Mouse (Mus musculus) midbrain, embryonic 12.5 days (tissue): ENCODE results near the gene Olfr173. TPM values are rescaled to one million over a fixed set of nuclear protein-coding genes. Genes with fewer than 3 reads are reported as not detected.

Experiments used
- ATAC-seq: fragments of 200-750 bp; cut with Nextera tagmentation; 2 replicates; pipeline ENCODE4 v1.8.0; 2017; ENCODE audit warnings: low read depth, moderate TSS enrichment, moderate library complexity; ENCODE audit not compliant: low FRiP score
- H3K27ac ChIP-seq: fragments of 300-500 bp; sonication (generic); replicated peaks from 2 replicates; pipeline ENCODE4 v1.5.1; 2016; ENCODE audit warnings: mild to moderate bottlenecking
- H3K27me3 ChIP-seq: fragments of 300-500 bp; sonication (generic); 2 replicates; pipeline ENCODE4 v1.6.1; 2016; ENCODE audit warnings: mild to moderate bottlenecking
- H3K36me3 ChIP-seq: fragments of 300-500 bp; sonication (generic); 2 replicates; pipeline ENCODE4 v1.6.1; 2016
- H3K4me1 ChIP-seq: fragments of 300-500 bp; sonication (generic); 2 replicates; pipeline ENCODE4 v1.6.1; 2016
- H3K4me2 ChIP-seq: fragments of 300-500 bp; sonication (generic); replicated peaks from 2 replicates; pipeline ENCODE4 v1.6.1; 2016; ENCODE audit warnings: mild to moderate bottlenecking, moderate library complexity
- H3K4me3 ChIP-seq: fragments of 300-500 bp; sonication (generic); 2 replicates; pipeline ENCODE4 v1.5.1; 2016; ENCODE audit warnings: mild to moderate bottlenecking
- H3K9ac ChIP-seq: fragments of 300-500 bp; sonication (generic); replicated peaks from 2 replicates; pipeline ENCODE4 v1.6.1; 2016; ENCODE audit warnings: mild to moderate bottlenecking, moderate library complexity
- H3K9me3 ChIP-seq: fragments of 300-500 bp; sonication (generic); 2 replicates; pipeline ENCODE4 v1.6.1; 2016; ENCODE audit warnings: mild to moderate bottlenecking
- WGBS: fragments of 180-500 bp; shearing (Covaris S2); methylation state at CpG from one replicate; pipeline ENCODE4 v1.1.7; 2016; 5-methylcytosine and 5-hydroxymethylcytosine counted together
- microRNA-seq: library from miRNA; unstranded; fragments of <30 nt; microRNA quantifications from one replicate; pipeline ENCODE4, GENCODE M21; 2017
- polyA plus RNA-seq: library from polyadenylated mRNA; unstranded; fragments of >200 nt; fragmentation: Nextera tagmentation; extraction: Ambion mirVana; gene quantifications from 2 replicates; pipeline ENCODE4 v1.2.1, GENCODE M21; 2016

The Olfr173 gene
- not detected in 2 replicates for polyA plus RNA-seq

DNA sequence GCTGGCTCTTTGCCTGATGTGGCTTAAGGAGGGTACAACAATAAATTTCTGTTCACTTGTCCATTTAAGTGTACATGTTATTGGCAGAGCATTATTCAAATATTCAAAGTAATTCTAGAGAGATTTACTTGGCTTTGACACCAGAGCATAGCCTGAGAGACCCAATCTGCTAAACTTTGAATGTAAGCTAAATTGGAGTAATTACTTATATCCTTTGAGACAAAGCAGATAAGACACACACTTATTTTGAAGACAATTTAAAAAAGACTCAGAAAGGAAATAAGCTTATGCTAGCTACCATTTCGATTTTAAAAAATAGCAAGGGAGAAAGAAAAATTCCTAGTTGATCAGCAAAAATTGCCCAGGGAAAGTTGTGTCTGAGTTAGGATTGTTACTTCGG, at the start of gene Olfr173:
TSS of gene Olfr173 (minus strand) at position 101 of the 400 bp plus-strand sequence.
- no peaks in the 10 kb centered on the region for H3K9me3 ChIP-seq
- ATAC-seq: no peak
- 81% methylated on average over 2 of the region's 2 CpGs for WGBS
- H3K27me3 ChIP-seq: no peaks in the 10 kb centered on the region
- no peaks in the 10 kb centered on the region for H3K4me1 ChIP-seq
- no peak within 1 kb of the TSS for H3K4me2 ChIP-seq
- H3K27ac ChIP-seq: no peak within 1 kb of the TSS
- H3K36me3 ChIP-seq: no peaks in the 10 kb centered on the region
- no peak within 1 kb of the TSS for H3K9ac ChIP-seq
- no peak within 1 kb of the TSS for H3K4me3 ChIP-seq

GRCm38 (mm10) chr16:58826732-58827319, 26.8 kb upstream of the Olfr173 start, which contains the start of gene Olfr175-ps1:
Gene Olfr175-ps1, minus strand, starts transcription at chr16:58826782.
- Histone ChIP-seq H3K36me3 (no peaks in the 10 kb centered on the region), H3K4me3 (no peak within 1 kb of the TSS), H3K27me3 (no peaks in the 10 kb centered on the region), H3K9ac (no peak within 1 kb of the TSS), H3K27ac (no peak within 1 kb of the TSS), H3K4me1 (no peaks in the 10 kb centered on the region), H3K4me2 (no peak within 1 kb of the TSS), H3K9me3 (no peaks in the 10 kb centered on the region)
- no peak for ATAC-seq
- 87% methylated on average over 1 of the region's 1 CpGs for WGBS

DNA sequence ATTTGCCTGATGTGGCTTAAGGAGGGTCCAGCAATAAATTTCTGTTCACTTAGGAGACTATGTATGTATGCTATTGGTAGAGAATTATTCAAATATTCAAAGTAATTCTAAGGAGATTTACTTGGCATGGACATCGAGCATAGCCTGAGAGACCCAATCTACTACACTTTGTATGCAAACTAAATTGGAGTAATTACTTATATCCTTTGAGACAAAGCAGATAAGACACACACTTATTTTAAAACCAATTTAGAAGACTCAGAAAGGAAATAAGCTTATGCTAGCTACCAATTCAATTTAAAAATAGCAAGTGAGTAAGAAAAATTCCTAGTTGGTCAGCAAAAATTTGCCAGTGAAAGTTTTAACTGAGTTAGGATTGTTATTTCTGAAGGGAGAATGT, 37.0 kb downstream of the Olfr173 start, which contains the start of gene Olfr172:
TSS of gene Olfr172 (minus strand) at position 101 of the 400 bp plus-strand sequence.
- Histone ChIP-seq H3K9me3 (peaks cover 3% of the 10 kb centered on the region; the same call in 1 of the 2 replicates), H3K4me2 (no peak within 1 kb of the TSS), H3K27ac (no peak within 1 kb of the TSS), H3K4me3 (no peak within 1 kb of the TSS), H3K27me3 (no peaks in the 10 kb centered on the region), H3K4me1 (no peaks in the 10 kb centered on the region), H3K9ac (no peak within 1 kb of the TSS), H3K36me3 (no peaks in the 10 kb centered on the region)
- 80% methylated on average over 1 of the region's 1 CpGs for WGBS
- no peak for ATAC-seq

GRCm38 (mm10) chr16:58756191-58756590, 43.9 kb downstream of the Olfr173 start:
- H3K9me3 ChIP-seq: no peaks in the 10 kb centered on the region
- ATAC-seq: no peak
- no peak overlapping the region for H3K4me2 ChIP-seq
- no peak overlapping the region for H3K9ac ChIP-seq
- H3K36me3 ChIP-seq: no peaks in the 10 kb centered on the region
- H3K4me1 ChIP-seq: no peaks in the 10 kb centered on the region
- H3K27me3 ChIP-seq: no peaks in the 10 kb centered on the region
- no peak overlapping the region for H3K4me3 ChIP-seq
- no peak overlapping the region for H3K27ac ChIP-seq

DNA sequence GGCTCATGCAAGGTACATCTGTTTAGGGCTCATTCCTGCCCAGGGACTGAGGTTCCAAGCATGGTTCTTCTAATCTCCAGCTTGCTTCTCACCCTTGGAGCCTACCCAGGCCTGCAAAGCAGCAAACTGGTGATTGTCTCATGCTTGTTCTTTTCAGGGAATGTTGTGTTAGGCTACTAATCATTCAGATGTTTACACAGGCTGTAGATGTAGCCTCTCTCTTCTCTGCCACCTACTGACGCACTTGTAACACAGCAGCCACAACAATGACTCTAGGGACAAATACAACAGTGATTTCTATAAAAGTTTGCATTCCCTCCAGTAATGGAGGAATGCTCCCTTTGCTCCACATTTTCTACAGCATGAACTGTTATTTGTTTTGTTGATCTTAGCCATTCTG, 48.8 kb downstream of the Olfr173 start:
- no peaks in the 10 kb centered on the region for H3K27me3 ChIP-seq
- H3K27ac ChIP-seq: no peak overlapping the region
- 9% methylated on average over 1 of the region's 1 CpGs for WGBS
- no peaks in the 10 kb centered on the region for H3K4me1 ChIP-seq
- no peaks in the 10 kb centered on the region for H3K36me3 ChIP-seq
- no peaks in the 10 kb centered on the region for H3K9me3 ChIP-seq
- H3K4me2 ChIP-seq: no peak overlapping the region
- no peak for ATAC-seq
- H3K4me3 ChIP-seq: no peak overlapping the region
- H3K9ac ChIP-seq: no peak overlapping the region

DNA sequence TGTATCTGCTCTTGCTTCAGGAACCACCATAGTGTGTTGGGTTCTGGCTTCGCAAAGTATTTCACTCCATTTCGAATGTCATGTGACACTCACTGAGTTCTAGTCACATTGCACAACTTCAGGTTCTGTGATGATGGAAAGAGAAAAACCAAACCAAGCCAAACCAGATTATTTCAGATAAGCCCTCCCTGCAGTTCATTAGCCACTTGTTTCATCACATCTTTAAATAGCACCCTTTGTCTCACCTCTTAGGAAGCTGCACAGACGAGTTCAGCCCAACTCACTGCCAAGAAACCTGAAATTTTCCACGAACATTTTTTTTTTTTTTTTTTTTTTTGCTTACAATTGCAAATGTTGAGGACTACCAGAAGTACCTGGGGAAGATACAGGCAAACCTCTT, 53.4 kb downstream of the Olfr173 start:
- Histone ChIP-seq H3K9me3 (no peaks in the 10 kb centered on the region), H3K4me3 (no peak overlapping the region), H3K36me3 (no peaks in the 10 kb centered on the region), H3K9ac (no peak overlapping the region), H3K27me3 (no peaks in the 10 kb centered on the region), H3K4me1 (no peaks in the 10 kb centered on the region), H3K27ac (no peak overlapping the region), H3K4me2 (no peak overlapping the region)
- no peak for ATAC-seq
- 76% methylated on average over 4 of the region's 4 CpGs for WGBS

Small RNA genes lying within 50 kb of the gene (microRNA-seq; reads per million reads assigned to microRNA genes)
- gene Gm27564: not detected

Other genes with a start within 250 kb of the Olfr173 start
- gene Gm813, start 183.3 kb downstream of the Olfr173 start, polyA plus RNA-seq: not detected in 2 replicates
- gene E330017A01Rik, start 161.5 kb downstream of the Olfr173 start, polyA plus RNA-seq: not detected in 2 replicates
- gene Cpox, start 130.0 kb downstream of the Olfr173 start, polyA plus RNA-seq: 16.6 and 17.2 TPM in 2 replicates
- gene Gpr15, start 81.2 kb downstream of the Olfr173 start, polyA plus RNA-seq: 0.18 TPM in 1 of 2 replicates, not detected in the other
- gene Cldnd1, start 72.4 kb downstream of the Olfr173 start, polyA plus RNA-seq: 105 and 106 TPM in 2 replicates
- not detected in 2 replicates for gene Olfr172, start 37.1 kb downstream of the Olfr173 start, polyA plus RNA-seq
- gene Olfr175-ps1, start 26.5 kb upstream of the Olfr173 start, polyA plus RNA-seq: not detected in 2 replicates
- gene Olfr177, start 74.5 kb upstream of the Olfr173 start, polyA plus RNA-seq: not detected in 2 replicates
- not detected in 2 replicates for gene Olfr178, start 91.8 kb upstream of the Olfr173 start, polyA plus RNA-seq
- not detected in 2 replicates for gene Olfr181, start 128.5 kb upstream of the Olfr173 start, polyA plus RNA-seq
- gene Olfr180, start 129.1 kb upstream of the Olfr173 start, polyA plus RNA-seq: not detected in 2 replicates
- gene Olfr183, start 195.1 kb upstream of the Olfr173 start, polyA plus RNA-seq: not detected in 2 replicates
- not detected in 2 replicates for gene Olfr186, start 230.0 kb upstream of the Olfr173 start, polyA plus RNA-seq
- not detected in 2 replicates for gene Olfr187, start 239.5 kb upstream of the Olfr173 start, polyA plus RNA-seq